Mouse (Mus musculus) liver, embryonic 13.5 days (tissue): ENCODE measurements around the gene Hnmt. TPM values are rescaled to one million over a fixed set of nuclear protein-coding genes. Genes with fewer than 3 reads are reported as not detected.
"Not testable (repeated sequence)": the region's sequence is repeated elsewhere in the genome, so short reads cannot be mapped to it uniquely, and the experiment has no call there.

Experiments
- ATAC-seq: fragments of 200-750 bp; cut with Nextera tagmentation; 2 replicates; pipeline ENCODE4 v1.8.0; 2017; ENCODE audit warnings: low read depth, mild to moderate bottlenecking, moderate number of reproducible peaks, moderate library complexity
- DNase-seq: peaks from one replicate; pipeline ENCODE4 v3.0.0; 2022
- H3K27ac ChIP-seq: fragments of 300-500 bp; sonication (generic); 2 replicates; pipeline ENCODE4 v1.5.1; 2015; ENCODE audit warnings: moderate library complexity, mild to moderate bottlenecking, inconsistent platforms
- H3K27me3 ChIP-seq: fragments of 300-500 bp; sonication (generic); 2 replicates; pipeline ENCODE4 v1.6.1; 2015; ENCODE audit warnings: mild to moderate bottlenecking, inconsistent platforms
- H3K36me3 ChIP-seq: fragments of 300-500 bp; sonication (generic); 2 replicates; pipeline ENCODE4 v1.6.1; 2015; ENCODE audit warnings: mild to moderate bottlenecking, inconsistent platforms
- H3K4me1 ChIP-seq: fragments of 300-500 bp; sonication (generic); replicated peaks from 2 replicates; pipeline ENCODE4 v1.6.1; 2015; ENCODE audit warnings: inconsistent platforms
- H3K4me2 ChIP-seq: fragments of 300-500 bp; sonication (generic); 2 replicates; pipeline ENCODE4 v1.6.1; 2015; ENCODE audit warnings: inconsistent platforms, mild to moderate bottlenecking, moderate library complexity
- H3K4me3 ChIP-seq: fragments of 300-500 bp; sonication (generic); replicated peaks from 2 replicates; pipeline ENCODE4 v1.5.1; 2015; ENCODE audit warnings: mild to moderate bottlenecking, inconsistent platforms
- H3K9ac ChIP-seq: fragments of 300-500 bp; sonication (generic); 2 replicates; pipeline ENCODE4 v1.6.1; 2015; ENCODE audit warnings: mild to moderate bottlenecking, inconsistent platforms
- H3K9me3 ChIP-seq: fragments of 300-500 bp; sonication (generic); replicated peaks from 2 replicates; pipeline ENCODE4 v1.6.1; 2016; ENCODE audit warnings: inconsistent platforms
- WGBS: fragments of 180-500 bp; shearing (Covaris S2); methylation state at CpG from one replicate; pipeline ENCODE4 v1.1.7; 2015; ENCODE audit not compliant: insufficient replicate concordance; 5-methylcytosine and 5-hydroxymethylcytosine counted together
- polyA plus RNA-seq: library from polyadenylated mRNA; unstranded; fragments of >200 nt; fragmentation: Nextera tagmentation; extraction: Ambion mirVana; gene quantifications from 2 replicates; pipeline ENCODE4 v1.2.1, GENCODE M21; 2015

Hnmt gene
- polyA plus RNA-seq, result 0.41 and 0.43 TPM in 2 replicates

- DNase-seq, result no peak
- H3K4me2 ChIP-seq, result peak within 1 kb of the TSS; percentile 56
- 0 out of 2 replicates have a peak, but pooled peaks cover 7% of the 10 kb centered on the region for H3K4me1 ChIP-seq
- H3K27ac ChIP-seq, result no peak within 1 kb of the TSS
- H3K27me3 ChIP-seq, result no peaks in the 10 kb centered on the region
- no peak for ATAC-seq
- H3K36me3 ChIP-seq, result no peaks in the 10 kb centered on the region
- H3K4me3 ChIP-seq, result peak within 1 kb of the TSS; percentile 29
- peak within 1 kb of the TSS; percentile 26; the same call in 1 of the 2 replicates for H3K9ac ChIP-seq
- H3K9me3 ChIP-seq, result no peaks in the 10 kb centered on the region
- 39% methylated on average over 7 of the region's 7 CpGs for WGBS
Observed at GRCm38 (mm10) chr2:24049344-24049990, at the start of gene Hnmt. Gene Hnmt (minus strand): TSS chr2:24049394.

GRCm38 (mm10) chr2:24096495-24096894 is 47.3 kb upstream of the Hnmt start, which contains the start of gene Tbpl2:
Gene Tbpl2 (minus strand): TSS chr2:24096595.
- WGBS, result 46% methylated on average over 4 of the region's 4 CpGs

GRCm38 (mm10) chr2:24090921-24091320 is 41.7 kb upstream of the Hnmt start:
- Histone ChIP-seq H3K9me3 (no peaks in the 10 kb centered on the region), H3K9ac (no peak overlapping the region), H3K36me3 (no peaks in the 10 kb centered on the region), H3K4me2 (no peak overlapping the region), H3K4me1 (no peaks in the 10 kb centered on the region), H3K27me3 (no peaks in the 10 kb centered on the region), H3K27ac (no peak overlapping the region), H3K4me3 (no peak overlapping the region)
- DNase-seq (no peak), ATAC-seq (no peak)
- 45% methylated on average over 1 of the region's 1 CpGs for WGBS

More at GRCm38 (mm10) chr2:24096495-24096894, 47.3 kb upstream of the Hnmt start, which contains the start of gene Tbpl2:
- Histone ChIP-seq H3K27me3 (no peaks in the 10 kb centered on the region), H3K4me1 (no peaks in the 10 kb centered on the region), H3K36me3 (no peaks in the 10 kb centered on the region), H3K4me2 (no peak within 1 kb of the TSS), H3K9ac (no peak within 1 kb of the TSS), H3K4me3 (no peak within 1 kb of the TSS), H3K9me3 (no peaks in the 10 kb centered on the region), H3K27ac (no peak within 1 kb of the TSS)
- no peak for DNase-seq
- no peak for ATAC-seq

- H3K4me1 ChIP-seq, result 0 out of 2 replicates have a peak, but pooled peaks cover 7% of the 10 kb centered on the region
- no peaks in the 10 kb centered on the region for H3K36me3 ChIP-seq
- H3K4me2 ChIP-seq, result no peak overlapping the region
- H3K27me3 ChIP-seq, result no peaks in the 10 kb centered on the region
- H3K9me3 ChIP-seq, result no peaks in the 10 kb centered on the region
- no peak overlapping the region for H3K9ac ChIP-seq
- H3K27ac ChIP-seq, result no peak overlapping the region
- ATAC-seq (no peak), DNase-seq (no peak)
- H3K4me3 ChIP-seq, result no peak overlapping the region
- 49% methylated on average over 3 of the region's 3 CpGs for WGBS
Observed at GRCm38 (mm10) chr2:24050459-24050858, 1.3 kb upstream of the Hnmt start.

- ATAC-seq (0 out of 2 replicates have a peak, but pooled peaks have one; percentile 36), DNase-seq (no peak)
- Histone ChIP-seq H3K4me2 (peak overlapping the region; percentile 56), H3K36me3 (no peaks in the 10 kb centered on the region), H3K27ac (no peak overlapping the region), H3K4me3 (peak overlapping the region; percentile 29), H3K9ac (peak overlapping the region; percentile 26; the same call in 1 of the 2 replicates), H3K4me1 (0 out of 2 replicates have a peak, but pooled peaks cover 7% of the 10 kb centered on the region), H3K27me3 (no peaks in the 10 kb centered on the region), H3K9me3 (no peaks in the 10 kb centered on the region)
- 11% methylated on average over 16 of the region's 16 CpGs for WGBS
Observed at GRCm38 (mm10) chr2:24048480-24049097, 605 bp downstream of the Hnmt start.

GRCm38 (mm10) chr2:24047551-24048479 is 1.4 kb downstream of the Hnmt start:
- H3K9me3 ChIP-seq, result no peaks in the 10 kb centered on the region
- no peak for ATAC-seq
- 47% methylated on average over 6 of the region's 6 CpGs for whole genome bisulfite sequencing
- no peaks in the 10 kb centered on the region for H3K36me3 ChIP-seq
- H3K4me3 ChIP-seq, result peak overlapping the region; percentile 29; the same call in 1 of the 2 replicates
- DNase-seq, result no peak
- H3K4me2 ChIP-seq, result peak overlapping the region; percentile 56
- no peak overlapping the region for H3K27ac ChIP-seq
- H3K9ac ChIP-seq, result no peak overlapping the region
- H3K27me3 ChIP-seq, result no peaks in the 10 kb centered on the region
- 0 out of 2 replicates have a peak, but pooled peaks cover 7% of the 10 kb centered on the region for H3K4me1 ChIP-seq

DNA sequence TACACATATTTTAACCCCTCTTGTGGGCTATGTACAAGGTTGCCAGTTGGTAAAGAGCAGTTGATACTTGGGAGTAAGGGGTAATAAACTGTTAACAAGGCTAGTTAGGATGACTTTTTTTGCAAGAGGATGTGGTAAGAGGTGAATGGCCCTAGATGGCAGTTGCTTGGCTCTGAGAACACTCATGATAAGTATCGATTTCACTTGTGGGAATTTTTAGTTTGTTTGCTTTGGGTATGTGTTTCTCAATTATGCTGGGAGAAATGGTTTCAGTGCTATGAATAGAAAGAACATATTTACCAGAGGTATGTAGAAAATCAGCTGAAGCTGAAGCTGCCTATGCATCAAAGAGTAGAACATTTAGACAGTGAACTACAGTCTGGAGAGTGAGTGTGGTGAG is 6.3 kb downstream of the Hnmt start:
- DNase-seq, result no peak
- no peaks in the 10 kb centered on the region for H3K36me3 ChIP-seq
- H3K9ac ChIP-seq, result no peak overlapping the region
- H3K4me3 ChIP-seq, result no peak overlapping the region
- H3K4me1 ChIP-seq, result no peaks in the 10 kb centered on the region
- no peaks in the 10 kb centered on the region for H3K9me3 ChIP-seq
- 45% methylated on average over 1 of the region's 1 CpGs for WGBS
- no peak overlapping the region for H3K4me2 ChIP-seq
- H3K27ac ChIP-seq, result no peak overlapping the region
- ATAC-seq, result no peak
- no peaks in the 10 kb centered on the region for H3K27me3 ChIP-seq

DNA sequence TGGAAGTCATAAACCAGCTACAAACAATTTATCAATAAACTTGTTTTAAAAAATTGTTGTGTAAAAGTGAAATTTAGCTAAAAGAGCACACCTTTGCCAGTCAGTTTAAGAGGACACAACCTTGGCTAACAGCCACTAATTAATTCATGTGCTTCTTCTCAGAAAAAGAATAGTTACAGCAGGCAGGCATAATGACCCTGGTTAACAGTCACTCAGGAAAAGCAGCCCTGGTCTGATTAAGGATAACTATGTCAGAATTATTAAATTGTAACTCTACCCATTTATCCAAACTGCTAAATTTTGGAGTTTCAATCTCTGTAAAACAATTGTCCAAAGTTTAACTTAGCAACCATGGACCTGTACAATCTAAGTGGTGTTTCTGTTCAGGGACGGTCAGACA is 8.7 kb downstream of the Hnmt start:
- no peak overlapping the region for H3K4me3 ChIP-seq
- H3K4me1 ChIP-seq, result no peaks in the 10 kb centered on the region
- no peak overlapping the region for H3K4me2 ChIP-seq
- no peak for DNase-seq
- H3K27ac ChIP-seq, result no peak overlapping the region
- 84% methylated on average over 1 of the region's 1 CpGs for WGBS
- no peak for ATAC-seq
- no peaks in the 10 kb centered on the region for H3K36me3 ChIP-seq
- no peaks in the 10 kb centered on the region for H3K9me3 ChIP-seq
- H3K9ac ChIP-seq, result no peak overlapping the region
- H3K27me3 ChIP-seq, result no peaks in the 10 kb centered on the region

- H3K9ac ChIP-seq, H3K27me3 ChIP-seq, H3K9me3 ChIP-seq, H3K4me3 ChIP-seq, H3K36me3 ChIP-seq, ATAC-seq, H3K27ac ChIP-seq, H3K4me1 ChIP-seq, DNase-seq, H3K4me2 ChIP-seq: not testable (repeated sequence)
Observed at GRCm38 (mm10) chr2:24019386-24019785, 29.8 kb downstream of the Hnmt start.

GRCm38 (mm10) chr2:24018966-24019365 is 30.2 kb downstream of the Hnmt start:
- Histone ChIP-seq H3K9ac (no peak overlapping the region), H3K9me3 (no peaks in the 10 kb centered on the region), H3K4me2 (no peak overlapping the region), H3K4me1 (no peaks in the 10 kb centered on the region), H3K4me3 (no peak overlapping the region), H3K27ac (no peak overlapping the region), H3K27me3 (no peaks in the 10 kb centered on the region), H3K36me3 (no peaks in the 10 kb centered on the region)
- DNase-seq, result no peak
- WGBS, result 56% methylated on average over 1 of the region's 1 CpGs
- ATAC-seq, result no peak

- ATAC-seq, result no peak
- H3K4me2 ChIP-seq, result no peak overlapping the region
- H3K36me3 ChIP-seq, result no peaks in the 10 kb centered on the region
- WGBS, result 59% methylated on average over 5 of the region's 5 CpGs
- H3K9ac ChIP-seq, result no peak overlapping the region
- H3K9me3 ChIP-seq, result no peaks in the 10 kb centered on the region
- no peak for DNase-seq
- no peak overlapping the region for H3K4me3 ChIP-seq
- no peak overlapping the region for H3K27ac ChIP-seq
- no peaks in the 10 kb centered on the region for H3K27me3 ChIP-seq
- H3K4me1 ChIP-seq, result no peaks in the 10 kb centered on the region
Observed at GRCm38 (mm10) chr2:24014957-24015356, 34.2 kb downstream of the Hnmt start.
